Mouse (Mus musculus): ENCODE data around the gene Arl5c.
"Not testable (repeated sequence)": the region's sequence is repeated elsewhere in the genome, so short reads cannot be mapped to it uniquely, and the experiment has no call there.

Gene Arl5c

DNA sequence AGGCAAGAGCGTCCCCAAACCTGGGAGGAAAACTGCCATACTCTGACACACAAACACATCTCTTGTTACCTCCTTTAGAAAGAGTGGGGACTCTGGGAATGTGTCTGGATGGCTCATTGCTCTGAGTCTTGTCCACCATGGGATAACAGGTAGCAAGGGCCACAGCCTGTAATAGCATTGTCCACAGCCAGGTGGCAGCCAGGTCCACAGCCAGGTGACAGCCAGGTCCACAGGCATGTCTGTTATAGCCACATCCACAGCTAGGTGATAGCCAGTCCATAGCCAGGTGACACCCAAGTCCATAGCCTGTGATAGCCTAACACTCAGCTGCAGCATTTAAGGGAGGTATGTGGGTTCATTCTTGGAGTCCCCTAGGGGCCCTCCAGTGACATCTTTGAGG, 35.1 kb downstream of the Arl5c start:
- DNase-seq (ENCODE audit: low read depth, low spot score), result no peak

DNA sequence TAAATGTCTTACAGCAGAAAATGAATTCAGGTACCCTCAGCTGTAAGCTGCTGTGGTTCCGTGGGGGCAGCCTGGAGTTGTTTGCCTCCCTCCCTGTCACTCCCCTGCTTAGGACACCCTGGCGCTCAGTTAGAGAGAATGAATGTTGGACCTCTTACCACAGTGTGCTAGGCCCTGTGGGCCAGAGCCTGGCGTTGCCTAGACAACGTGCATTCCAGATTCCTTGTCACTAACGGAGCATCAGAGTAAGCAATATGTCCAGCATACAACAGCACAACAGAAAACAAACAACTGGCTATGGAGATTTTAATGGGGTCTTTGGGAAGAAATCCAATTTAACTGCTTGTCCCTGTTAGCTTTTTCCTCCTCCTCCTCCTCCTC, 36.7 kb downstream of the Arl5c start:
- peak; percentile 45 for DNase-seq (ENCODE audit: low read depth, low spot score)

DNA sequence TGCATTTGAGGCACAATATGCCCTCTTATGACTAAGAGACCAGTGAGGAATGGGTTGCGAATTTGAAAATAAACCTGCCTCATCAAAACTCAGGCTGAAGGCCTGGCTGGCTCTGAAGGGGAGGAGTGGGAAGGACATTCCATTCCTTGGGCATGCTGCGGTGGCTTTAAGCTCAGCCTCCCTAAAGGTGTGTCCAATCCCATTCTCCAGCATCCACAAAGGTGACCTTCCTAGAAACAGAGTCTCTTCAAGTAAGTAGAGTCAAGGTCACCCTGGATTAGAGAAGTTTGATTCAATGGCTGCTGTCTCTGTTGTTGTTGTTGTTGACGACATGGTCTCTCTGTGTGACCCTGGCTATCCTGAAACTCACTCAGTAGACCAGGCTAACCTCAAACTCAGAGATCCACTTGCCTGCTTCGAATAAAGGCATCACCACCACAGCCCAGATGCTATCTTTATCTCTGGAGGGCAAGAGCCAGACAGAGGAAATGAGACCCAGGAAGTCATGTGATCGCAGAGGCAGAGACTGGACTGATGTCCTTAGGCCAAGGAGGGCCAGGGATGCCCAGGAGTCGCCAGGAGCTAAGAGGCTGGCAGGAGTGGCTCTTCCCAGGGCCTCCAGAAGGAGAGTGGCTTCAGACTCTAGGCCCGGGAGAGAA, 37.2 kb downstream of the Arl5c start:
- DNase-seq (ENCODE audit: low read depth, low spot score), result peak; percentile 81

DNA sequence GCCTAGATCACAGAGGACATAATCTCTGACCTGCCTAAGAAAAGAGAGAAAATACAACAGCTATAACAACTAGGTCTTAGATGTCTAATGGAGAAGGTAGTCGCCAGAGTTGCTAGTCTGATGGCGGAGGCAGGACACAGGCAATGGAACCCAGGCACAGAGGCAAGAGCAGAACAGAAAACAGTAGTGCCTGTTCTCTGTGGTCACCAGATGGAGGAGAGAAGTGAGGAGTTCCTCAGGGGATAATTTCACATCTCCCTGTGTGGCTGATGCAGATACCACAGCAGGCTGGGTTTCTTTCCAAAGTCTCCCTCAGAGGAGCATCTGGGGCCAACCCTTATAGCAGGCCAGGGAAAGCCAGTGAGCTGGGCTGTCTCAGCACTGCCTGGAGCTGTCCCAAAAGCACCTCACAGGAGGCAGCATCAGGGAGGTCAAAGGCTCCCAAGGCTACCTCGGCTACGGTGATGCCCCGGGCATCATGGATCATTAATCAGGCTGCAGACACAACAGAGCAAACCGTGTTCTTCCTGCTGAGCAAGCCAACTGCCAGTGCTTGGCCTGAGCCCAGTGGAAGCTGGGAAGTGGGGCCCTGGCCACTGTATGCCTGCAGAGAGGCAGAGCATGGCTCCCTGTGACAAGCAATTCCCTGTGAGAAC, 38.9 kb downstream of the Arl5c start:
- no peak for DNase-seq (ENCODE audit: low read depth, low spot score)

GRCm38 (mm10) chr11:97955915-97956314, 40.1 kb downstream of the Arl5c start:
- no peak for DNase-seq (ENCODE audit: low read depth, low spot score)

GRCm38 (mm10) chr11:97955146-97955902, 40.7 kb downstream of the Arl5c start:
- no peak for DNase-seq (ENCODE audit: low read depth, low spot score)

- DNase-seq (ENCODE audit: low read depth, low spot score), result no peak
Observed at GRCm38 (mm10) chr11:97954469-97955141, 41.4 kb downstream of the Arl5c start.

DNA sequence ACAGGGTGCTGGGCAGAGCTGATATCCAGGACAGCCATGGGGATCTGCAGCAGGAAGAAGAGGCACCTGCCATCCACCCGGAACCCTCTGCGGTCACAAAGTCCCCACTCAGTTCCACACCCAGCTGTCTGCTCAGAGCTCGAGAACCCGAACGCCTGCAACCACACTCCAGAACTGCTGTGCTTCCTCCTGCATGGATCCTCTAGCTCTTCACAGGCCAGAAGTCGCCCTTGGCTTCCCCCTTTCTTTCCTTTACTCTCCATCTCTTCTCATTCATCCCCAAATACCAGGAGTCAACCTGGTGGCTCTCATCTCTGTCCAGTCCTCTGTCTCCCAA, 42.1 kb downstream of the Arl5c start:
- no peak for DNase-seq (ENCODE audit: low read depth, low spot score)

DNA sequence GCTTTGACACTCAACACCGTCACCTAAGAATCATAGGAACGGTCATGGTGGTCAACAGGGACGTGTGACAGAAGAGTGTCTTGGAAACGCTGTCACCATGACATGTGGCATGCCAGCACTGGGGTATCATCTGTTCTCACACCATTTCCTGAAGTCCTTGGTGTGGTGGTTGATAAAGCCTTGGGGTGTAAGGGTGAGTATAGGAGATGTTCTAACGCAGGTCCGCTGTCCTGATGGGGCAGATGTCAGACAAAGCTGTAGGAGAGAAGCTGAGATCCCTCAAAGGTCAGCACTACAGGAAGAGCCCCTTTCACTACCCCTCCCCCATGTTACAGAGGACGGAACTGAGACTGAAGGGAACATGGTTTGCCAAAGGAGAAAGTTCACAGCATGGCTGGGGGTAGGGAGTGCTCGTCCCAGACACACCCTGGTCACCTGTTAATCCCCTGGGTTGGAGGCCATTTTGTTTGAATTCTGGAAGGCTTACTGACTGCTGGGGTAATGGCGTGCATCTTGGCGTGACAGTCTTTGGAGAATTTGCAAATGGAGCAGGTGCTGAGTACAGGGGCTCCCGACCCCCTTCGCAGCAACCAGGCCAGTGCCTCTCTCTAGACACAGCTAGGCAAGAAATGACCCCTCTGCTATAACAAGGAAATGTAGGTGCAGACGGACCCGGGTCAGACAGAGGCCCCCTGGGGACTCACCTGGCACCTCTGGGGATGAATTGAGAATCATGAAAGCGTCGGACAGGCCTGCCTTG, 42.6 kb downstream of the Arl5c start:
- DNase-seq (ENCODE audit: low read depth, low spot score), result no peak

DNA sequence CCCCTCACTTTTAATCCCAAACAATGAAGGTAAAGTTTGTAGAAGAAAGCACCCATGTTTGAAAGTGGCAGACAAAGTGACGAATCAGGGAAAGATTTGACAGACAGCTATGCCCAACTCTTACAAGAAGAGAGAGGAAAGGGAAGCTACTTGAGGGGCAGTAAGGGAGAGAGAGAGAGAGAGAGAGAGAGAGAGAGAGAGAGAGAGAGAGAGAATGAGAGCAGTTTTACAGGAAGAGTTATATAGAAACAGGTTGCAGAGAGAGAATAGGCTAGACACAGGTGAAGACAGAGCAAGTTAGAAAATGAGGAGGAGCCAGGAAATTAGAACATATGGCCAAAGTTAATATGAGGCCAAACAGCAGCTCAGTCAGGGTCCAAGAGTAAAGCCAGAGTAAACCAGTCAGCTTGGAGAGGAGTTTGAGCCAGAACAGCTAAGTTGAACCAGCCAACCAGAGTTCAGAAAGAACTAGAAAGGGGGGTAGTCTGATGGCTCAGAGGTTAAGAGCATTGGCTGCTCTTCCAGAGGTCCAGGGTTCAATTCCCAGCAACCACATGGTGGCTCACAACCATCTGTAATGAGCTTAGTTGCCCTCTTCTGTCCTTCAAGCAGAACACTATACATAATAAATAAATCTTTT, 43.5 kb downstream of the Arl5c start:
- no peak for DNase-seq (ENCODE audit: low read depth, low spot score)

DNA sequence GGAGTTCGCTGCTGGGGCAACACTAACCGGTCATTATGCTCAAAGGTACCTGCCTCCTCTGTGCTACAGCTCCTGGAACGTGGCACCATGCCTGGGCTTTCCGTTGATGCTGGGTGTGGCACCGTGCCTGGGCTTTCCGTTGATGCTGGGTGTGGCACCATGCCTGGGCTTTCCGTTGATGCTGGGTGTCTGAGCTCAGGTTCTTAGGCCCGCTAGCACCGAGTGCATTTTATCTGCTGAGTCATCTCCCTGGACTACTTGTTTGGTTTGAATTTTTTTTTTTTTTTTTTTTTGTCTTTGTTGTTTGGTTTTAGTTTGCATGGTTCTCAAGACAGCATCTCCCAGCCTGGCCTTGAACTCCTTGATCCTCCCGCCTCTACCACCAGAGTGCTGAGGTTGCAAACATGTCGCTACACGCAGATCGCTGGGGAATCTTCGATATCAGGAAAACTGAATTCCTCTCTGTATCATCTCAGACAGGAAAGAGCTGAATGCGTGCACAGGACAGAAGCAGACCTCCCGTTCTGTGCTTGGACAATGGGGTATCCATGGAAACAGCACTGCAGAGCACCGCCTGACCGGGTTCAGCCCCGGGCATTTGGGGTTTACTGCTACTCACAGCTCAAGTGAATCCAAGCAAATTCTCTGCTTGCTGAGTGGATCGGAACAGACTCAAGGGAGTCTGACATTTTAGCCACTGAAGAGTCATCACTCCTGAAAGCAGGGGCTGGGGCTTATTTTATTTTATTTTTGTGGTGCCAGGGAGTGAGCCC, 46.1 kb downstream of the Arl5c start:
- DNase-seq (ENCODE audit: low read depth, low spot score), result peak; percentile 84

GRCm38 (mm10) chr11:97947426-97947825, 48.6 kb downstream of the Arl5c start:
- peak; percentile 85 for DNase-seq (ENCODE audit: low read depth, low spot score)

DNA sequence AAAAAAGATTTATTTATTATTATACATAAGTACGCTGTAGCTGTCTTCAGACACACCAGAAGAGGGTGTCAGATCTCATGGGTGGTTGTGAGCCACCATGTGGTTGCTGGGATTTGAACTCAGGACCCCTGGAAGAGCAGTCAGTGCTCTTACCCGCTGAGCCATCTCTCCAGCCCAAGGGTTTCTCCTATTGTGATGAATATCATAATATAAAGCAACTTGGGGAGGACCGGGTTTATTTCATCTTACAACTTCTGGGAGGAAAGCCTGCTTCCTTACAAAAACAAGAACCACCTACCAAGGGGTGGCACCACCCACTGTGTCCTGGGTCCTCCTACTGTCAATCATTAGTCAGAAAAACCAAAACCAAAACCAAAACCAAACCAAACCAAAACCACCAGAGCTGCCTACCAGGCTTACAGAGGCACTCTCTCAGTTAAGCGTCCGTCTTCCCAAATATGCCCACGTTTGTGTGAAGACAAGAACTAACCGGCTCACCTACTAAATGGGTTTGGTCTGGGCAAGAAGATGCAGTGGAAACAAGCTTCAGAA, 50.2 kb downstream of the Arl5c start:
- DNase-seq (ENCODE audit: low read depth, low spot score), result not testable (repeated sequence)

DNA sequence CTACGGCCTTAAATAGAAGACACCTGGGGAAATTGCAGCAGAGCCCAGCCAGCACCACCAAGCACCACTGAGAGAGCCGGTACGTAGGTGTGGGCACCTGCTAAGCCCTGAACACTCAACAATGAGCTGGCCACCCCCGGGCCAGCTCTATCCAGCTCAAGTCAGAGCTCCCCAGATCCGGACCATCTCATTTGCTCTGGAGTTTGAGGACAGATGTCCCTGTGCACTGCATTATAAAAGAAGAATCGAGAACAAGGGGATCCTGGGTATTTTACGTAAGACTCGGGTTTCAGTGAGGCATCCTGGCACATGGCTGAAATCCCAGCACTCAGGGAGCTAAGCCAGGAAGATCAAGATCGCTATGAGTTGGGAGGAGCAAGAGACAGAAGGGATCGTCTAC, 51.0 kb downstream of the Arl5c start:
- DNase-seq (ENCODE audit: low read depth, low spot score), result no peak

- peak; percentile 66 for DNase-seq (ENCODE audit: low read depth, low spot score)
Observed at GRCm38 (mm10) chr11:97943256-97943655, 52.7 kb downstream of the Arl5c start.

DNA sequence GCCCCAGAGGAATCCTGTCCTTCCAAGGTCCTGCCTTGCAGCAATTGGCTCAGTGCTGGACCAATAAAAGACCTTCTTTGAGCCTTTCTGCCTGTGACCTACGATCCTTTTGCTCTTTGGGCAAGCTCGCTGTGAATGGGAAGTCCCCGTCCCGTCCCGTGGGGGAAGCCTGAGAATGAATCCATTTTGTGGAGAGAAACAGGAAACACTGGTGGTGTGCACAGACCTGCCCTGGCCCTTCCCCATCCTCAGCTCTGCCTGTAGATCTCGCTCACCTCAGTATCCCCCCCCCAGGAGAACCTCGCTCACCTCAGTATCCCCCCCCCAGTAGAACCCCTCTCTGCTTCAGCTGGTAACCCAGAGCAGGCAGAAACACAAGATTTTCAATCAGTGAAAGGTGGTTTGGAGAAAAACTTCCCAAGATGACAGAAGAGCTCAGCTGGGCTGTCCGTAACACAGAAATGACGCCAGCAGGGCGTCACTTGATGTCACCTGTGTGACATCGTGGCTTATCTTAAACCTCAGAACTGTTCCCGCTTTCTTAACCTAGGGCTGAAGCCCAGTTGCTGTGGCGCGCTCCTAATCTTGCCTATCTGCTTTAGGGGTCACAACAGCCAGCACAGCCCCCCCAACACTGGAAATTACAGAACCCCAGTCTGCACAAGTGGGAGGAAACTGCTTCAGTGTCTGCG, 53.4 kb downstream of the Arl5c start:
- no peak for DNase-seq (ENCODE audit: low read depth, low spot score)
